Mouse (Mus musculus): ENCODE measurements around the gene Elovl5. TPM values are rescaled to one million over a fixed set of nuclear protein-coding genes. Genes with fewer than 3 reads are reported as not detected.

Gene Elovl5
- total and polyA plus RNA-seq, 2 experiments from 2014 or later = 48.4 to 53.3 TPM

DNA sequence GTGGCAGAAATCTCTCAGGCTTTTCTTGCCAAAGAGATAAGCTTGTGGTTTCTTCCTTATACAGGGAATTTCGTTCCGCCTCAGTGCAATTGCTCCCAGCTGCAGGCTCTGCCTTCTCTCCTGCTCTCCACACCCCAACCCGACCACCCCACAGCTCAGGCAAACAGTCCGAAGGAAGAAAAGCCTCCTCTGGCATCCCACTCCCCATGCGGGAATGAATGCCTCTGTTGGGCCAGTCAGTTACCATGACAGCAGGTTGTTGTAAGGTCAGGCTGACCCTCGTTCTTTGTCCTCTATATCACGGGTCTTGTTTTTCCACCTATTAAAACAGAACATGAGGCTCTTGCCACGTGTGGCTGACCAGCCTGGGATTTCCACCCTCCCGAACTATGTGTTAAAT lies 104.1 kb downstream of the Elovl5 start:
- Histone ChIP-seq H3K4me1 (ENCODE audit: control insufficient read depth, insufficient read depth) (no peaks in the 10 kb centered on the region), H3K9ac (replicated peaks; ENCODE audit: low read depth, low read length) (no peak overlapping the region), H3K36me3 (replicated peaks; ENCODE audit: control insufficient read depth, insufficient read depth, low read length) (no peaks in the 10 kb centered on the region), H3K9me3 (replicated peaks; ENCODE audit: control insufficient read depth, low read length) (no peaks in the 10 kb centered on the region), H3K27ac (ENCODE audit: low read depth) (no peak overlapping the region), H3K27me3 (ENCODE audit: control insufficient read depth, insufficient read depth, low read length) (no peaks in the 10 kb centered on the region), H3K4me2 (ENCODE audit: low read depth, low read length) (no peak overlapping the region), H3K4me3 (ENCODE audit: low read depth, low read length) (no peak overlapping the region)
- ATAC-seq (ENCODE audit: insufficient read depth, low read depth) = no peak
- DNase-seq (ENCODE audit: low spot score) = no peak
- no peak for TF ChIP-seq EP300 (IDR thresholded peaks at IDR 0.05; ENCODE audit: low read depth)
- TF ChIP-seq CTCF (IDR thresholded peaks at IDR 0.05; ENCODE audit: low read depth) = no peak
- WGBS = 33% methylated on average over 9 of the region's 9 CpGs

- Histone ChIP-seq H3K4me1 (ENCODE audit: control insufficient read depth, insufficient read depth) (no peaks in the 10 kb centered on the region), H3K9me3 (replicated peaks; ENCODE audit: control insufficient read depth, low read length) (no peaks in the 10 kb centered on the region), H3K27ac (ENCODE audit: low read depth) (no peak overlapping the region), H3K9ac (replicated peaks; ENCODE audit: low read depth, low read length) (no peak overlapping the region), H3K4me3 (ENCODE audit: low read depth, low read length) (no peak overlapping the region), H3K27me3 (ENCODE audit: control insufficient read depth, insufficient read depth, low read length) (no peaks in the 10 kb centered on the region), H3K36me3 (replicated peaks; ENCODE audit: control insufficient read depth, insufficient read depth, low read length) (no peaks in the 10 kb centered on the region), H3K4me2 (ENCODE audit: low read depth, low read length) (no peak overlapping the region)
- ATAC-seq (ENCODE audit: insufficient read depth, low read depth) = peak; percentile 57
- no peak for DNase-seq (ENCODE audit: low spot score)
- TF ChIP-seq EP300 (IDR thresholded peaks at IDR 0.05; ENCODE audit: low read depth) (no peak), CTCF (IDR thresholded peaks at IDR 0.05; ENCODE audit: low read depth) (no peak)
- 63% methylated on average over 8 of the region's 8 CpGs for WGBS
Measured at GRCm38 (mm10) chr9:78022187-78022945, 105.2 kb downstream of the Elovl5 start.

DNA sequence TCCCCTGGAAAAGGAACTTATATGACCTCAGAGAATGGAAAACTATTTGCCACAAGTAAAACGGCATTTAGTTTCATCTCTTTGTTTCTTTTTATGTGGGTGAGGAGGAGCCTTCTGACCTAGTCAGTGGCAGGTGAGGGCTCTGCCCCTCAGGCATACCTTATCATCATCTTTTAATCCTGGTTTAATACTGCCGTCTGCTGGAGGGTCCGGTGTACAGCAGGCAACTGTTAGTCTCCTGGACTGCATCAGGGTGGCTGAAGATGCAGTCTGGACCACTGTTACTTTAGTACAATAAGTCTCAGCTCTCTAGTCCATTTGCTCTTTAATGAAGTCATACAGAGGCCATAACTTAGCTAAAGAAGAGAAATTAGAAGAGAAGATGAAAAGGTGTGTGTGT lies 107.7 kb downstream of the Elovl5 start:
- no peaks in the 10 kb centered on the region for H3K27me3 ChIP-seq (ENCODE audit: control insufficient read depth, insufficient read depth, low read length)
- H3K9ac ChIP-seq (replicated peaks; ENCODE audit: low read depth, low read length) = no peak overlapping the region
- no peaks in the 10 kb centered on the region for H3K4me1 ChIP-seq (ENCODE audit: control insufficient read depth, insufficient read depth)
- no peak overlapping the region for H3K27ac ChIP-seq (ENCODE audit: low read depth)
- 16% methylated on average over 3 of the region's 3 CpGs for WGBS
- H3K36me3 ChIP-seq (replicated peaks; ENCODE audit: control insufficient read depth, insufficient read depth, low read length) = no peaks in the 10 kb centered on the region
- ATAC-seq (ENCODE audit: insufficient read depth, low read depth) = no peak; the same call in 1 of the 2 replicates
- no peak overlapping the region for H3K4me2 ChIP-seq (ENCODE audit: low read depth, low read length)
- DNase-seq (ENCODE audit: low spot score) = peak; percentile 39
- no peaks in the 10 kb centered on the region for H3K9me3 ChIP-seq (replicated peaks; ENCODE audit: control insufficient read depth, low read length)
- no peak overlapping the region for H3K4me3 ChIP-seq (ENCODE audit: low read depth, low read length)
- no peak for TF ChIP-seq EP300 (IDR thresholded peaks at IDR 0.05; ENCODE audit: low read depth)
- TF ChIP-seq CTCF (IDR thresholded peaks at IDR 0.05; ENCODE audit: low read depth) = peak; percentile 93

DNA sequence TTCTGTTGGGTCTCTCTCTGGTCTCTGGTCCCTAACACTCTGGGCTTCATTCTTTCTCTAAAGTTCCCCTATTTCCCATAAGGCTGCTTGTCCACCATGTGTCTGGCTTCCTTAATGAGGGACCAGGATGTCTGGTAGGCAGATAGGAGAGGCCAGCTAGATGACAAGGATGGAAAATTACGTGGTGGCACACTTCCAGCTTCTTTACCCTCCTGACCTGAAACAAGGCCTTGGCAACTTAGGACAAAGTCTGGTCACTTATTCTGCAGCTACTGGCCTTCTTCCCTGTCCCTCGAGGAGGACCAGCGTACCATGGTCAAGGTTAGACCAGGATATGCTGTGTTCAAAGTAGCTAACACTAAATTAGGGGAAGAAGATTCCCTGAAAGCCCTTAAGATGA lies 109.9 kb downstream of the Elovl5 start:
- Histone ChIP-seq H3K36me3 (replicated peaks; ENCODE audit: control insufficient read depth, insufficient read depth, low read length) (no peaks in the 10 kb centered on the region), H3K4me2 (ENCODE audit: low read depth, low read length) (no peak overlapping the region), H3K4me1 (ENCODE audit: control insufficient read depth, insufficient read depth) (no peaks in the 10 kb centered on the region), H3K9ac (replicated peaks; ENCODE audit: low read depth, low read length) (no peak overlapping the region), H3K4me3 (ENCODE audit: low read depth, low read length) (no peak overlapping the region), H3K9me3 (replicated peaks; ENCODE audit: control insufficient read depth, low read length) (no peaks in the 10 kb centered on the region), H3K27me3 (ENCODE audit: control insufficient read depth, insufficient read depth, low read length) (no peaks in the 10 kb centered on the region), H3K27ac (ENCODE audit: low read depth) (no peak overlapping the region)
- 52% methylated on average over 3 of the region's 3 CpGs for WGBS
- DNase-seq (ENCODE audit: low spot score) (no peak), ATAC-seq (ENCODE audit: insufficient read depth, low read depth) (no peak)
- TF ChIP-seq CTCF (IDR thresholded peaks at IDR 0.05; ENCODE audit: low read depth) = no peak
- TF ChIP-seq EP300 (IDR thresholded peaks at IDR 0.05; ENCODE audit: low read depth) = no peak

GRCm38 (mm10) chr9:78030835-78031456 lies 113.8 kb downstream of the Elovl5 start:
- Histone ChIP-seq H3K4me1 (ENCODE audit: control insufficient read depth, insufficient read depth) (no peaks in the 10 kb centered on the region), H3K27me3 (ENCODE audit: control insufficient read depth, insufficient read depth, low read length) (no peaks in the 10 kb centered on the region), H3K27ac (ENCODE audit: low read depth) (no peak overlapping the region), H3K4me3 (ENCODE audit: low read depth, low read length) (no peak overlapping the region), H3K4me2 (ENCODE audit: low read depth, low read length) (no peak overlapping the region), H3K9ac (replicated peaks; ENCODE audit: low read depth, low read length) (no peak overlapping the region), H3K36me3 (replicated peaks; ENCODE audit: control insufficient read depth, insufficient read depth, low read length) (no peaks in the 10 kb centered on the region), H3K9me3 (replicated peaks; ENCODE audit: control insufficient read depth, low read length) (no peaks in the 10 kb centered on the region)
- no peak for ATAC-seq (ENCODE audit: insufficient read depth, low read depth)
- WGBS = 85% methylated on average over 10 of the region's 10 CpGs
- TF ChIP-seq CTCF (IDR thresholded peaks at IDR 0.05; ENCODE audit: low read depth) = no peak
- TF ChIP-seq EP300 (IDR thresholded peaks at IDR 0.05; ENCODE audit: low read depth) = no peak
- no peak for DNase-seq (ENCODE audit: low spot score)
